Mouse (Mus musculus): ENCODE measurements around the gene Inpp1. TPM values are rescaled to one million over a fixed set of nuclear protein-coding genes. Genes with fewer than 3 reads are reported as not detected.
A peak's percentile ranks its signal among the peaks of the same experiment; 100 is the strongest.

The Inpp1 gene
- polyA plus RNA-seq, 1 experiment from 2014 or later: 13.2 TPM

GRCm38 (mm10) chr1:52816232-52816891, 1.1 kb downstream of the Inpp1 start:
- H3K36me3 ChIP-seq (replicated peaks): no peaks in the 10 kb centered on the region
- peak; percentile 19; the same call in 1 of the 2 replicates for ATAC-seq (ENCODE audit: low FRiP score)
- no peaks in the 10 kb centered on the region for H3K9me3 ChIP-seq
- H3K4me2 ChIP-seq: peak overlapping the region; percentile 87
- H3K9ac ChIP-seq: no peak overlapping the region
- 63% methylated on average over 13 of the region's 13 CpGs for whole genome bisulfite sequencing
- peak overlapping the region; percentile 66 for H3K4me3 ChIP-seq (replicated peaks)
- no peak overlapping the region for H3K27ac ChIP-seq
- 0 out of 2 replicates have a peak, but pooled peaks cover 4% of the 10 kb centered on the region for H3K27me3 ChIP-seq
- H3K4me1 ChIP-seq: peaks cover 13% of the 10 kb centered on the region

GRCm38 (mm10) chr1:52808456-52808855, 9.0 kb downstream of the Inpp1 start:
- Histone ChIP-seq H3K4me3 (replicated peaks) (no peak overlapping the region), H3K27ac (no peak overlapping the region), H3K4me1 (no peaks in the 10 kb centered on the region), H3K4me2 (no peak overlapping the region), H3K27me3 (no peaks in the 10 kb centered on the region), H3K9me3 (no peaks in the 10 kb centered on the region), H3K36me3 (replicated peaks) (0 out of 2 replicates have a peak, but pooled peaks cover 2% of the 10 kb centered on the region), H3K9ac (no peak overlapping the region)
- ATAC-seq (ENCODE audit: low FRiP score): no peak
- 92% methylated on average over 6 of the region's 6 CpGs for WGBS

- Histone ChIP-seq H3K4me1 (no peaks in the 10 kb centered on the region), H3K27ac (no peak overlapping the region), H3K9me3 (no peaks in the 10 kb centered on the region), H3K36me3 (replicated peaks) (0 out of 2 replicates have a peak, but pooled peaks cover 2% of the 10 kb centered on the region), H3K4me2 (no peak overlapping the region), H3K9ac (no peak overlapping the region), H3K27me3 (no peaks in the 10 kb centered on the region), H3K4me3 (replicated peaks) (no peak overlapping the region)
- WGBS: 79% methylated on average over 1 of the region's 1 CpGs
- no peak for ATAC-seq (ENCODE audit: low FRiP score)
Observed at GRCm38 (mm10) chr1:52805041-52805440, 12.4 kb downstream of the Inpp1 start.

- WGBS: 99% methylated on average over 5 of the region's 5 CpGs
Observed at GRCm38 (mm10) chr1:52802406-52802975, 15.0 kb downstream of the Inpp1 start.

GRCm38 (mm10) chr1:52801651-52802050, 15.8 kb downstream of the Inpp1 start:
- Histone ChIP-seq H3K4me3 (replicated peaks) (no peak overlapping the region), H3K4me1 (no peaks in the 10 kb centered on the region), H3K9me3 (no peaks in the 10 kb centered on the region), H3K9ac (no peak overlapping the region), H3K27me3 (no peaks in the 10 kb centered on the region), H3K36me3 (replicated peaks) (no peaks in the 10 kb centered on the region), H3K4me2 (no peak overlapping the region), H3K27ac (no peak overlapping the region)
- ATAC-seq (ENCODE audit: low FRiP score): no peak
- WGBS: 88% methylated on average over 5 of the region's 5 CpGs

More at GRCm38 (mm10) chr1:52802406-52802975, 15.0 kb downstream of the Inpp1 start:
- no peak overlapping the region for H3K9ac ChIP-seq
- no peak for ATAC-seq (ENCODE audit: low FRiP score)
- no peak overlapping the region for H3K4me2 ChIP-seq
- no peaks in the 10 kb centered on the region for H3K9me3 ChIP-seq
- no peak overlapping the region for H3K4me3 ChIP-seq (replicated peaks)
- no peaks in the 10 kb centered on the region for H3K27me3 ChIP-seq
- no peak overlapping the region for H3K27ac ChIP-seq
- no peaks in the 10 kb centered on the region for H3K4me1 ChIP-seq
- no peaks in the 10 kb centered on the region for H3K36me3 ChIP-seq (replicated peaks)

- H3K27ac ChIP-seq: no peak overlapping the region
- no peaks in the 10 kb centered on the region for H3K36me3 ChIP-seq (replicated peaks)
- H3K9me3 ChIP-seq: no peaks in the 10 kb centered on the region
- H3K4me1 ChIP-seq: no peaks in the 10 kb centered on the region
- 81% methylated on average over 3 of the region's 3 CpGs for WGBS
- H3K4me3 ChIP-seq (replicated peaks): no peak overlapping the region
- ATAC-seq (ENCODE audit: low FRiP score): no peak
- no peak overlapping the region for H3K4me2 ChIP-seq
- no peak overlapping the region for H3K9ac ChIP-seq
- H3K27me3 ChIP-seq: no peaks in the 10 kb centered on the region
Observed at GRCm38 (mm10) chr1:52800340-52800740, 17.1 kb downstream of the Inpp1 start.

GRCm38 (mm10) chr1:52799772-52800171, 17.7 kb downstream of the Inpp1 start:
- 87% methylated on average over 5 of the region's 5 CpGs for WGBS

GRCm38 (mm10) chr1:52799056-52799726, 18.3 kb downstream of the Inpp1 start:
- no peaks in the 10 kb centered on the region for H3K36me3 ChIP-seq (replicated peaks)
- no peak overlapping the region for H3K4me3 ChIP-seq (replicated peaks)
- ATAC-seq (ENCODE audit: low FRiP score): no peak
- no peak overlapping the region for H3K9ac ChIP-seq
- H3K4me2 ChIP-seq: no peak overlapping the region
- no peaks in the 10 kb centered on the region for H3K27me3 ChIP-seq
- H3K4me1 ChIP-seq: no peaks in the 10 kb centered on the region
- no peak overlapping the region for H3K27ac ChIP-seq
- WGBS: 79% methylated on average over 10 of the region's 10 CpGs
- no peaks in the 10 kb centered on the region for H3K9me3 ChIP-seq

More at GRCm38 (mm10) chr1:52799772-52800171, 17.7 kb downstream of the Inpp1 start:
- H3K4me1 ChIP-seq: no peaks in the 10 kb centered on the region
- no peaks in the 10 kb centered on the region for H3K36me3 ChIP-seq (replicated peaks)
- no peak overlapping the region for H3K4me2 ChIP-seq
- H3K4me3 ChIP-seq (replicated peaks): no peak overlapping the region
- H3K9ac ChIP-seq: no peak overlapping the region
- no peak for ATAC-seq (ENCODE audit: low FRiP score)
- no peaks in the 10 kb centered on the region for H3K27me3 ChIP-seq
- H3K9me3 ChIP-seq: no peaks in the 10 kb centered on the region
- no peak overlapping the region for H3K27ac ChIP-seq

- Histone ChIP-seq H3K4me2 (no peak overlapping the region), H3K27ac (no peak overlapping the region), H3K36me3 (replicated peaks) (no peaks in the 10 kb centered on the region), H3K27me3 (no peaks in the 10 kb centered on the region), H3K9ac (no peak overlapping the region), H3K4me3 (replicated peaks) (no peak overlapping the region), H3K9me3 (no peaks in the 10 kb centered on the region), H3K4me1 (no peaks in the 10 kb centered on the region)
- no peak for ATAC-seq (ENCODE audit: low FRiP score)
- 93% methylated on average over 2 of the region's 2 CpGs for WGBS
Observed at GRCm38 (mm10) chr1:52795927-52796326, 21.6 kb downstream of the Inpp1 start.

- Histone ChIP-seq H3K9ac (no peak overlapping the region), H3K9me3 (no peaks in the 10 kb centered on the region), H3K4me1 (no peaks in the 10 kb centered on the region), H3K27me3 (no peaks in the 10 kb centered on the region), H3K36me3 (replicated peaks) (peaks cover 9% of the 10 kb centered on the region; the same call in 1 of the 2 replicates), H3K4me3 (replicated peaks) (no peak overlapping the region), H3K27ac (no peak overlapping the region), H3K4me2 (no peak overlapping the region)
- WGBS: 88% methylated on average over 3 of the region's 3 CpGs
- no peak for ATAC-seq (ENCODE audit: low FRiP score)
Observed at GRCm38 (mm10) chr1:52793692-52794091, 23.8 kb downstream of the Inpp1 start.

GRCm38 (mm10) chr1:52792701-52793100, 24.8 kb downstream of the Inpp1 start:
- H3K27me3 ChIP-seq: no peaks in the 10 kb centered on the region
- H3K9ac ChIP-seq: no peak overlapping the region
- H3K4me3 ChIP-seq (replicated peaks): no peak overlapping the region
- no peak overlapping the region for H3K4me2 ChIP-seq
- H3K9me3 ChIP-seq: no peaks in the 10 kb centered on the region
- no peaks in the 10 kb centered on the region for H3K4me1 ChIP-seq
- no peak overlapping the region for H3K27ac ChIP-seq
- no peak for ATAC-seq (ENCODE audit: low FRiP score)
- H3K36me3 ChIP-seq (replicated peaks): peaks cover 9% of the 10 kb centered on the region; the same call in 1 of the 2 replicates

GRCm38 (mm10) chr1:52787254-52787653, 30.2 kb downstream of the Inpp1 start:
- Histone ChIP-seq H3K9me3 (no peaks in the 10 kb centered on the region), H3K36me3 (replicated peaks) (peaks cover 9% of the 10 kb centered on the region; the same call in 1 of the 2 replicates), H3K27ac (no peak overlapping the region), H3K27me3 (no peaks in the 10 kb centered on the region), H3K9ac (no peak overlapping the region), H3K4me1 (no peaks in the 10 kb centered on the region), H3K4me3 (replicated peaks) (no peak overlapping the region), H3K4me2 (no peak overlapping the region)
- ATAC-seq (ENCODE audit: low FRiP score): no peak
- 89% methylated on average over 1 of the region's 1 CpGs for WGBS

All from forebrain, embryonic 12.5 days (tissue).